Mouse (Mus musculus): ENCODE measurements around the gene Arhgap32.

Gene Arhgap32

GRCm38 (mm10) chr9:32192295-32193073, 76.5 kb downstream of the Arhgap32 start:
- no peak for DNase-seq (ENCODE audit: low spot score)

GRCm38 (mm10) chr9:32204450-32204990, 88.6 kb downstream of the Arhgap32 start:
- no peak for DNase-seq (ENCODE audit: low spot score)

- no peak for DNase-seq (ENCODE audit: low spot score)
Observed at GRCm38 (mm10) chr9:32207133-32207532, 91.2 kb downstream of the Arhgap32 start.

- no peak for DNase-seq (ENCODE audit: low spot score)
Observed at GRCm38 (mm10) chr9:32208071-32208470, 92.1 kb downstream of the Arhgap32 start.

GRCm38 (mm10) chr9:32216820-32217567, 101.1 kb downstream of the Arhgap32 start:
- DNase-seq (ENCODE audit: low spot score): no peak

GRCm38 (mm10) chr9:32219400-32219799, 103.5 kb downstream of the Arhgap32 start:
- no peak for DNase-seq (ENCODE audit: low spot score)

GRCm38 (mm10) chr9:32222184-32222583, 106.2 kb downstream of the Arhgap32 start:
- DNase-seq (ENCODE audit: low spot score): no peak

- peak; percentile 76 for DNase-seq (ENCODE audit: low spot score)
Observed at GRCm38 (mm10) chr9:32223739-32224529, 108.0 kb downstream of the Arhgap32 start.

- no peak for DNase-seq (ENCODE audit: low spot score)
Observed at GRCm38 (mm10) chr9:32224937-32225336, 109.0 kb downstream of the Arhgap32 start.

GRCm38 (mm10) chr9:32225584-32225983, 109.6 kb downstream of the Arhgap32 start:
- DNase-seq (ENCODE audit: low spot score): no peak

- peak; percentile 28 for DNase-seq (ENCODE audit: low spot score)
Observed at GRCm38 (mm10) chr9:32227034-32227433, 111.1 kb downstream of the Arhgap32 start.

GRCm38 (mm10) chr9:32233593-32233992, 117.7 kb downstream of the Arhgap32 start:
- DNase-seq (ENCODE audit: low spot score): no peak

- peak; percentile 33 for DNase-seq (ENCODE audit: low spot score)
Observed at GRCm38 (mm10) chr9:32234767-32235489, 119.0 kb downstream of the Arhgap32 start.

- no peak for DNase-seq (ENCODE audit: low spot score)
Observed at GRCm38 (mm10) chr9:32238899-32239298, 123.0 kb downstream of the Arhgap32 start.

GRCm38 (mm10) chr9:32239427-32239826, 123.5 kb downstream of the Arhgap32 start:
- DNase-seq (ENCODE audit: low spot score): peak; percentile 9

- DNase-seq (ENCODE audit: low spot score): no peak
Observed at GRCm38 (mm10) chr9:32240449-32240848, 124.5 kb downstream of the Arhgap32 start.

- no peak for DNase-seq (ENCODE audit: low spot score)
Observed at GRCm38 (mm10) chr9:32241637-32242199, 125.8 kb downstream of the Arhgap32 start.

- peak; percentile 16 for DNase-seq (ENCODE audit: low spot score)
Observed at GRCm38 (mm10) chr9:32242921-32243617, 127.1 kb downstream of the Arhgap32 start.

- no peak for DNase-seq (ENCODE audit: low spot score)
Observed at GRCm38 (mm10) chr9:32245237-32245636, 129.3 kb downstream of the Arhgap32 start.

- no peak for DNase-seq (ENCODE audit: low spot score)
Observed at GRCm38 (mm10) chr9:32246123-32246716, 130.3 kb downstream of the Arhgap32 start.

Data from lung, postnatal 25 days (tissue).